Mouse (Mus musculus): ENCODE data around the gene Hacd2. TPM values are rescaled to one million over a fixed set of nuclear protein-coding genes. Genes with fewer than 3 reads are reported as not detected.

Gene Hacd2
- total and polyA plus RNA-seq, 3 experiments: 30.1 to 135 (median 50.3) TPM

- Histone ChIP-seq H3K9ac (ENCODE audit: insufficient read depth, low read depth) (no peak overlapping the region), H3K4me1 (ENCODE audit: control insufficient read depth in 1 of 2, insufficient read depth in 2 of 2) (no peaks in the 10 kb centered on the region), H3K27ac (ENCODE audit: insufficient read depth, low read depth) (no peak overlapping the region), H3K9me3 (replicated peaks; ENCODE audit: low read length) (no peaks in the 10 kb centered on the region), H3K4me3 (replicated peaks in 1 of 3; ENCODE audit: low read depth in 2 of 3, low read length in 2 of 3, poor library complexity in 1 of 3) (no peak overlapping the region), H3K79me2 (replicated peaks; ENCODE audit: control insufficient read depth, extremely low read depth, insufficient read depth, poor library complexity, severe bottlenecking) (no peaks in the 10 kb centered on the region), H3K27me3 (replicated peaks) (peaks cover 86% of the 10 kb centered on the region), H3K4me2 (ENCODE audit: insufficient read depth, low read depth, poor library complexity, severe bottlenecking) (no peak overlapping the region), H3K36me3 (replicated peaks in 1 of 2; ENCODE audit: control insufficient read depth in 1 of 2, insufficient read depth in 1 of 2, low read length in 1 of 2) (no peaks in the 10 kb centered on the region)
- dilution Hi-C loops (cut with MboI; ENCODE audit: extremely low pct_ligation_motif_present, extremely low pct_unique_long_range_greater_than_20kb, low sequenced_read_pairs) (no loop called here), in situ Hi-C loops (cut with MboI; ENCODE audit: low pct_ligation_motif_present, low pct_unique_long_range_greater_than_20kb, low sequenced_read_pairs) (no loop called here)
- DNase-seq (ENCODE audit: extremely low read depth): no peak
- TF ChIP-seq MAFK (IDR thresholded peaks at IDR 0.05; ENCODE audit: insufficient replicate concordance, low read length): no peak
- no peak for TF ChIP-seq MAZ (IDR thresholded peaks at IDR 0.05; ENCODE audit: low read depth, low read length)
- TF ChIP-seq UBTF (IDR thresholded peaks at IDR 0.05; ENCODE audit: low read depth, low read length): no peak
- TF ChIP-seq ZC3H11A (IDR thresholded peaks at IDR 0.05; ENCODE audit: low read depth, low read length): no peak
- TF ChIP-seq MXI1 (IDR thresholded peaks at IDR 0.05; ENCODE audit: low read depth, low read length): no peak
- TF ChIP-seq SMC3 (IDR thresholded peaks at IDR 0.05; ENCODE audit: low read depth, low read length): no peak
- no peak for TF ChIP-seq MYC (IDR thresholded peaks at IDR 0.05; ENCODE audit: low read depth, low read length)
- no peak for TF ChIP-seq NRF1 (IDR thresholded peaks at IDR 0.05; ENCODE audit: low read depth, low read length)
- TF ChIP-seq CTCF (conservative IDR thresholded peaks at IDR 0.05 in 1 of 2, IDR thresholded peaks at IDR 0.05 in 1 of 2; ENCODE audit: low read depth in 2 of 2, low read length in 2 of 2): no peak
- TF ChIP-seq TCF12 (IDR thresholded peaks at IDR 0.05; ENCODE audit: low read depth, low read length): no peak
- TF ChIP-seq TBP (conservative IDR thresholded peaks at IDR 0.05; ENCODE audit: low read depth, low read length): no peak
Measured at GRCm38 (mm10) chr16:34986211-34986825, 35.9 kb upstream of the Hacd2 start.

- H3K4me2 ChIP-seq (ENCODE audit: insufficient read depth, low read depth, poor library complexity, severe bottlenecking): no peak overlapping the region
- no peak overlapping the region for H3K27ac ChIP-seq (ENCODE audit: insufficient read depth, low read depth)
- no peaks in the 10 kb centered on the region for H3K9me3 ChIP-seq (replicated peaks; ENCODE audit: low read length)
- no peaks in the 10 kb centered on the region for H3K36me3 ChIP-seq (replicated peaks in 1 of 2; ENCODE audit: control insufficient read depth in 1 of 2, insufficient read depth in 1 of 2, low read length in 1 of 2)
- TF ChIP-seq ZKSCAN1 (IDR thresholded peaks at IDR 0.05; ENCODE audit: borderline replicate concordance, low read depth, low read length): no peak
- no peak for TF ChIP-seq JUND (conservative IDR thresholded peaks at IDR 0.05; ENCODE audit: low read depth, low read length)
- no peak for TF ChIP-seq JUN (IDR thresholded peaks at IDR 0.05; ENCODE audit: insufficient read depth, low read depth, low read length)
- TF ChIP-seq CHD2 (IDR thresholded peaks at IDR 0.05; ENCODE audit: low read length): no peak
- TF ChIP-seq ZMIZ1 (IDR thresholded peaks at IDR 0.05; ENCODE audit: low read depth, low read length): no peak
- TF ChIP-seq USF1 (IDR thresholded peaks at IDR 0.05; ENCODE audit: low read depth, low read length): no peak
- no peak for TF ChIP-seq EP300 (IDR thresholded peaks at IDR 0.05; ENCODE audit: low read length)
- no peak for DNase-seq (ENCODE audit: extremely low read depth)
- dilution Hi-C loops (cut with MboI; ENCODE audit: extremely low pct_ligation_motif_present, extremely low pct_unique_long_range_greater_than_20kb, low sequenced_read_pairs) (no loop called here), in situ Hi-C loops (cut with MboI; ENCODE audit: low pct_ligation_motif_present, low pct_unique_long_range_greater_than_20kb, low sequenced_read_pairs) (no loop called here)
- H3K4me1 ChIP-seq (ENCODE audit: control insufficient read depth in 1 of 2, insufficient read depth in 2 of 2): no peaks in the 10 kb centered on the region
- no peak overlapping the region for H3K9ac ChIP-seq (ENCODE audit: insufficient read depth, low read depth)
- H3K4me3 ChIP-seq (replicated peaks in 1 of 3; ENCODE audit: low read depth in 2 of 3, low read length in 2 of 3, poor library complexity in 1 of 3): no peak overlapping the region
- no peaks in the 10 kb centered on the region for H3K79me2 ChIP-seq (replicated peaks; ENCODE audit: control insufficient read depth, extremely low read depth, insufficient read depth, poor library complexity, severe bottlenecking)
- peaks cover 80% of the 10 kb centered on the region for H3K27me3 ChIP-seq (replicated peaks)
Measured at GRCm38 (mm10) chr16:34991365-34991764, 30.9 kb upstream of the Hacd2 start.

Data from CH12.LX (cell line).